Mouse (Mus musculus): Measurements from ENCODE around the gene Tcp11l2. TPM values are rescaled to one million over a fixed set of nuclear protein-coding genes. Genes with fewer than 3 reads are reported as not detected.

The Tcp11l2 gene
- polyA plus RNA-seq, 1 experiment = 32.3 TPM

GRCm38 (mm10) chr10:84573671-84574420 lies 2.6 kb upstream of the Tcp11l2 start:
- Histone ChIP-seq H3K4me1 (ENCODE audit: control insufficient read depth, insufficient read depth, low read length) (peaks cover 4% of the 10 kb centered on the region; the same call in 1 of the 2 replicates), H3K36me3 (ENCODE audit: control insufficient read depth, insufficient read depth, low read length) (no peaks in the 10 kb centered on the region), H3K27me3 (replicated peaks; ENCODE audit: control insufficient read depth, insufficient read depth, low read length) (no peaks in the 10 kb centered on the region), H3K4me3 (ENCODE audit: insufficient read depth, low read depth, low read length) (no peak overlapping the region), H3K27ac (ENCODE audit: insufficient read depth, low read depth, low read length) (no peak overlapping the region)
- DNase-seq = no peak
- TF ChIP-seq CTCF (conservative IDR thresholded peaks at IDR 0.05; ENCODE audit: insufficient read depth, insufficient read length, low read depth, low read length) (no peak), POLR2A (IDR thresholded peaks at IDR 0.05; ENCODE audit: low read depth, low read length) (no peak)
- 74% methylated on average over 5 of the region's 5 CpGs for WGBS

GRCm38 (mm10) chr10:84576029-84576394 lies 414 bp upstream of the Tcp11l2 start:
- no peaks in the 10 kb centered on the region for H3K27me3 ChIP-seq (replicated peaks; ENCODE audit: control insufficient read depth, insufficient read depth, low read length)
- peaks cover 4% of the 10 kb centered on the region; the same call in 1 of the 2 replicates for H3K4me1 ChIP-seq (ENCODE audit: control insufficient read depth, insufficient read depth, low read length)
- peak overlapping the region; percentile 95 for H3K4me3 ChIP-seq (ENCODE audit: insufficient read depth, low read depth, low read length)
- no peaks in the 10 kb centered on the region for H3K36me3 ChIP-seq (ENCODE audit: control insufficient read depth, insufficient read depth, low read length)
- WGBS = under 1% methylated on average over 14 of the region's 14 CpGs
- DNase-seq = no peak
- TF ChIP-seq POLR2A (IDR thresholded peaks at IDR 0.05; ENCODE audit: low read depth, low read length) (no peak), CTCF (conservative IDR thresholded peaks at IDR 0.05; ENCODE audit: insufficient read depth, insufficient read length, low read depth, low read length) (no peak)
- H3K27ac ChIP-seq (ENCODE audit: insufficient read depth, low read depth, low read length) = peak overlapping the region; percentile 92

GRCm38 (mm10) chr10:84577071-84577727 lies 773 bp downstream of the Tcp11l2 start:
- H3K36me3 ChIP-seq (ENCODE audit: control insufficient read depth, insufficient read depth, low read length) = no peaks in the 10 kb centered on the region
- peaks cover 4% of the 10 kb centered on the region; the same call in 1 of the 2 replicates for H3K4me1 ChIP-seq (ENCODE audit: control insufficient read depth, insufficient read depth, low read length)
- TF ChIP-seq POLR2A (IDR thresholded peaks at IDR 0.05; ENCODE audit: low read depth, low read length) (no peak), CTCF (conservative IDR thresholded peaks at IDR 0.05; ENCODE audit: insufficient read depth, insufficient read length, low read depth, low read length) (no peak)
- peak overlapping the region; percentile 94 for H3K27ac ChIP-seq (ENCODE audit: insufficient read depth, low read depth, low read length)
- DNase-seq = peak; percentile 93
- 1% methylated on average over 38 of the region's 38 CpGs for WGBS
- H3K4me3 ChIP-seq (ENCODE audit: insufficient read depth, low read depth, low read length) = peak overlapping the region; percentile 95
- no peaks in the 10 kb centered on the region for H3K27me3 ChIP-seq (replicated peaks; ENCODE audit: control insufficient read depth, insufficient read depth, low read length)

GRCm38 (mm10) chr10:84578738-84579137 lies 2.3 kb downstream of the Tcp11l2 start:
- TF ChIP-seq CTCF (conservative IDR thresholded peaks at IDR 0.05; ENCODE audit: insufficient read depth, insufficient read length, low read depth, low read length) (no peak), POLR2A (IDR thresholded peaks at IDR 0.05; ENCODE audit: low read depth, low read length) (no peak)
- DNase-seq = no peak
- 82% methylated on average over 10 of the region's 10 CpGs for WGBS
- Histone ChIP-seq H3K36me3 (ENCODE audit: control insufficient read depth, insufficient read depth, low read length) (no peaks in the 10 kb centered on the region), H3K27ac (ENCODE audit: insufficient read depth, low read depth, low read length) (no peak overlapping the region), H3K4me3 (ENCODE audit: insufficient read depth, low read depth, low read length) (no peak overlapping the region), H3K4me1 (ENCODE audit: control insufficient read depth, insufficient read depth, low read length) (peaks cover 4% of the 10 kb centered on the region; the same call in 1 of the 2 replicates), H3K27me3 (replicated peaks; ENCODE audit: control insufficient read depth, insufficient read depth, low read length) (no peaks in the 10 kb centered on the region)

- 97% methylated on average over 2 of the region's 2 CpGs for WGBS
- no peak overlapping the region for H3K27ac ChIP-seq (ENCODE audit: insufficient read depth, low read depth, low read length)
- H3K27me3 ChIP-seq (replicated peaks; ENCODE audit: control insufficient read depth, insufficient read depth, low read length) = no peaks in the 10 kb centered on the region
- peaks cover 4% of the 10 kb centered on the region; the same call in 1 of the 2 replicates for H3K4me1 ChIP-seq (ENCODE audit: control insufficient read depth, insufficient read depth, low read length)
- DNase-seq = no peak
- TF ChIP-seq POLR2A (IDR thresholded peaks at IDR 0.05; ENCODE audit: low read depth, low read length) (no peak), CTCF (conservative IDR thresholded peaks at IDR 0.05; ENCODE audit: insufficient read depth, insufficient read length, low read depth, low read length) (no peak)
- no peaks in the 10 kb centered on the region for H3K36me3 ChIP-seq (ENCODE audit: control insufficient read depth, insufficient read depth, low read length)
- H3K4me3 ChIP-seq (ENCODE audit: insufficient read depth, low read depth, low read length) = no peak overlapping the region
Observed at GRCm38 (mm10) chr10:84579527-84579926, 3.1 kb downstream of the Tcp11l2 start.

- Histone ChIP-seq H3K4me3 (ENCODE audit: insufficient read depth, low read depth, low read length) (no peak overlapping the region), H3K27ac (ENCODE audit: insufficient read depth, low read depth, low read length) (no peak overlapping the region), H3K4me1 (ENCODE audit: control insufficient read depth, insufficient read depth, low read length) (peaks cover 4% of the 10 kb centered on the region; the same call in 1 of the 2 replicates), H3K36me3 (ENCODE audit: control insufficient read depth, insufficient read depth, low read length) (no peaks in the 10 kb centered on the region), H3K27me3 (replicated peaks; ENCODE audit: control insufficient read depth, insufficient read depth, low read length) (no peaks in the 10 kb centered on the region)
- TF ChIP-seq POLR2A (IDR thresholded peaks at IDR 0.05; ENCODE audit: low read depth, low read length) = no peak
- DNase-seq = peak; percentile 19
- 54% methylated on average over 8 of the region's 8 CpGs for WGBS
Observed at GRCm38 (mm10) chr10:84581191-84581590, 4.8 kb downstream of the Tcp11l2 start.

- H3K36me3 ChIP-seq (ENCODE audit: control insufficient read depth, insufficient read depth, low read length) = no peaks in the 10 kb centered on the region; the same call in 1 of the 2 replicates
- no peak overlapping the region for H3K27ac ChIP-seq (ENCODE audit: insufficient read depth, low read depth, low read length)
- no peak for TF ChIP-seq POLR2A (IDR thresholded peaks at IDR 0.05; ENCODE audit: low read depth, low read length)
- no peak for TF ChIP-seq CTCF (conservative IDR thresholded peaks at IDR 0.05; ENCODE audit: insufficient read depth, insufficient read length, low read depth, low read length)
- H3K4me1 ChIP-seq (ENCODE audit: control insufficient read depth, insufficient read depth, low read length) = peaks cover 4% of the 10 kb centered on the region; the same call in 1 of the 2 replicates
- 82% methylated on average over 7 of the region's 7 CpGs for WGBS
- no peaks in the 10 kb centered on the region for H3K27me3 ChIP-seq (replicated peaks; ENCODE audit: control insufficient read depth, insufficient read depth, low read length)
- no peak overlapping the region for H3K4me3 ChIP-seq (ENCODE audit: insufficient read depth, low read depth, low read length)
- no peak for DNase-seq
Observed at GRCm38 (mm10) chr10:84582236-84582635, 5.8 kb downstream of the Tcp11l2 start.

Measured in kidney, adult 2 months (tissue).